Mouse (Mus musculus) cerebellum, adult 9-11 months (tissue): ENCODE data around the gene Kctd10.

Experiments used
- DNase-seq: peaks from one replicate; pipeline ENCODE4 v3.0.0; 2022

Gene Kctd10

DNA sequence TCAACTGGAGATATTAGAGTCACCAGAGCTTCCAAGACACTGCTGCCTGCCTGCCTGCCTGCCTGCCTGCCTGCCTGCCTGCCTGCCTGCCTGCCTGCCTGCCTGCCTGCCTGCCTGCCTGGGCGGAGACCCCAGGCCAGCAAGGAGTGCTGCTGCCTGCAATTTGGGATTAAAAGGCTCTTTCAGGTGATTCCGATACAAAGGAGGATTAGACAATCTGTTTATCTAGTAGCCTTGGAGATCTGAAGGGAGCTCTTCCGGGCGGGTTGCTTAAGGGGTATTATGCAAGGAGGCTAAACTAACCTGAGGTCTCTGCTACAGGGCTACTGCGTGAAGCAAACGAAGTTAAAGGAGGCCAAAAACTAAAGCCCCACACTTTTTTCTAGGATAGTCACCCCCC is 1.4 kb downstream of the Kctd10 start:
- no peak for DNase-seq

GRCm38 (mm10) chr5:114378177-114378920 is 2.0 kb downstream of the Kctd10 start:
- DNase-seq: no peak

DNA sequence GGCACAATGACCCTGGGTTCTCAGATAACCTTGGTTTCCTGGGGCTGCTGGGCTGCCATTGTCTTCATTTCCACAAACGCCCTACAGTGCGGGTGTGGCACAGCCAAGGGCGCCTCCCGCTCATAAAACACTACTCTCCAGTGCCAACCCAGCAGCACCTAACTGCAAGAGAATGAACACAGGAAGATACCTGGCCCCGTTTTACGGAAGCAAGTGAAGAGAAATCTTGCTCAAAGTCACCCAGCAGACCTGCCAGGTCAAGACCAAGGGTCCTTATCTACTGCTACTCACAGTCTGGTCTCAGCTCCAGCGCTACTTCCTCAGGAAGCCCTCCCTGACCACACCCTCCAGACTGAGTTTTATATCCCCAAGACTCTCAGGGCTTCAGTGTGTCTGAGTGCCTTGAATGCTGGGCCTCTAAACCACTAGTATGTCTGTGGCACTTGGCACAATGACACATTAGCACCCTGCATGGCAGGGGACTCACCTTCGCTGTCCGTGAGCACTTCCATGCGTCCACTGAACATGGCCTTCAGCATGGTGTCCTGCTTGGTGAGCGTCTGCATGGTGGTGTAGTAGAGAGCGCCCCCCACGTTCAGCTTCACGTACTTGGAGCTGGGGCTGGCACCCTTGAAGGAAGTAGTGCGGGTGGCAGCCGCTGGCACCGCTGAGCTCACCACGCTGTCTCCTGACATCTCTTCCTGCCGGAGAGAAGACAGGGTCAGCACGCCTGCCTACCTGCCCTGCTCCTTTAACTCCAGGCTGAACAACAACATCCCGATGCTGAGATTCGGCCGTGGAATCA is 5.7 kb downstream of the Kctd10 start:
- DNase-seq: no peak

- DNase-seq: no peak
Measured at GRCm38 (mm10) chr5:114373581-114373980, 6.7 kb downstream of the Kctd10 start.

DNA sequence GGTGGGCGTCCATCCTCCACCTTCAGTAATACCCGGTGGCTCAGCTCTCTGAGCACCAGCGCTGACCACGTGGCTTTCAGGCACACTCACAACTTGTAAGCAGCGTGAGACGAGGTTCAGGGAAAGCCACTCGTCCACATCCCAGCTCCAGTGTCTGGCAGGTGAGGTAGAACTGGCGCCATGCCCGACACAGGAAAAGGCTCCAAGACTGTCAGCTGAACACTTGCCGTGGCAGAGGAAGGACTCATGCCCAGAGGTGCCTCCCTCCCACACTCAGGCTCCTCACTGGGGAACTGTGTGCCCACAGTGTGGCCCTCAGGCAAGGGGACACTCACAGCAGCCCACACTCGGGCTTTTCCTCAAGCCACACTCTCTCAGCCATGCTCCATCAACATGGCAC is 7.1 kb downstream of the Kctd10 start:
- no peak for DNase-seq

- DNase-seq: no peak
Measured at GRCm38 (mm10) chr5:114372565-114372964, 7.7 kb downstream of the Kctd10 start.

- DNase-seq: no peak
Measured at GRCm38 (mm10) chr5:114371731-114372473, 8.4 kb downstream of the Kctd10 start.

- DNase-seq: no peak
Measured at GRCm38 (mm10) chr5:114371331-114371730, 9.0 kb downstream of the Kctd10 start.

- DNase-seq: no peak
Measured at GRCm38 (mm10) chr5:114370371-114370776, 9.9 kb downstream of the Kctd10 start.

DNA sequence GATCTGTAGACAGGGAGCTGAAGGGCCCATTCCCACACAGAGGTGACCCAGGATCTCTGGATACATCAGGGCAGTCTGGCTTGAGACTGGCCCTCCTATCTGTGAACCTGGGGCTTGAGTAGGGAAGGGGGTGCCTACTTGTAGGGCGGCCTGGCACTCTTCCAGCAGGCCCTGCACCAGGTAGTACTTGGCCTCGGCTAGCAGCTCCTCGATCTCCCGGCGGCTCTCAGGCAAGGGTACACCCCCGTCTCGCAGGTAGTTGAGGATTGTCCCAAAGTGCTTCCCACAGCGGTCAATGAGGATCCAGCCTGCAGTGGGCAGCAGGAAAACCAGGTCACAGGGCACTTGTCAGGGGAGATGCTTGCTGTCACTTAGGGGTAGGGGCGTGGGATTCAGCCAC is 10.4 kb downstream of the Kctd10 start:
- DNase-seq: no peak

DNA sequence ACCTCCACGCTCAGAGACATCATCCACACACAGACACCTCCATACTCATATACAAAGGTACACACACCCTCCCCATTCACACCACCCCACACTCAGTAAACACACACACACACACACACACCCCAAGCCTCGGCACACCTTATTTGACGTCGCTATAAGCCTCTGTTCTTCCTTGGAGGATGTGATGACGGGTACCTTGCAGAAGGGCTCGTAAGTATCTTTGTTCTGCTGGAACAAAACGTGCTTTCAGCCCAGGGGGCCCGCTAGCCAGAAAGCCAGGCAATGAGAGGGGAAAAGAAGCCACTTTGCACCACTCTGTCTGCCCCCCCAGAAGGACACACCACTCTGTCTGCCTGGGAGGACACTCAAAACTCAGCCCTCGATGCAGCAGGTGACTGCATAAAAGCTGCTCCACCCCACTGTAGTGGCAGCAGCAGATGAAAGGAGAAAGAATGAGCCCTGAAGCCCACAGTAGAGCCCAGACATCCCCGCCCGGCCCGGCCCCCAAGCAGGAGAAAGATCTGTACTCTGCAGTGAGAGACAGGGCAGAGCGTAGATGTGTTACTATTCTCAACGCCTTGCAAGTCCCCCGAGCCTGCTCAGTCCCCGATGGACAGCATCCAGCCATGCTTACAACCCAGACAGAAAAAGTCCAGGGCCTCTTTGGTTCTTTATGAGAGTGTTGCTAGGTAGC is 11.4 kb downstream of the Kctd10 start:
- DNase-seq: no peak

DNA sequence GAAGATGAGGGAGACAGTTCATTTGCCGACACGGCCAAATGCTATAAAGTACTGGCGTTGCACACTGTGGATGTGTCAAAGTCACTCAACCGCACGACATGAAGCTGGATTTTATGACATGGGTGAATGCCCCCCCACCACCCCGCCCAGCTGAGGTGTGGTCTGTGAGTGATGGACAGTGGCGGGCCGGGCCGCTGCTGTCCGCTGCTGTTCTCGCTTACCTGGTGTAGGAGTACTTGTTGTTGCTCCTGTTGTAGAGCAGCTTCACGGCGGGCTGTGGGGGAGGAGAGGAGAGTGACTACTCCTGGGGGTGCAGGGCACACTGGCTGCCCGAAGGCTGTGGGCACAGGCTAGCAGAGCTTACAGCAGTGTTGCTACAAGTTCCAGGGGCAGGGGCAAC is 12.2 kb downstream of the Kctd10 start:
- no peak for DNase-seq

GRCm38 (mm10) chr5:114365043-114365752 is 15.1 kb downstream of the Kctd10 start:
- DNase-seq: no peak

GRCm38 (mm10) chr5:114360968-114361367 is 19.3 kb downstream of the Kctd10 start:
- no peak for DNase-seq

GRCm38 (mm10) chr5:114359586-114359985 is 20.7 kb downstream of the Kctd10 start:
- DNase-seq: no peak

DNA sequence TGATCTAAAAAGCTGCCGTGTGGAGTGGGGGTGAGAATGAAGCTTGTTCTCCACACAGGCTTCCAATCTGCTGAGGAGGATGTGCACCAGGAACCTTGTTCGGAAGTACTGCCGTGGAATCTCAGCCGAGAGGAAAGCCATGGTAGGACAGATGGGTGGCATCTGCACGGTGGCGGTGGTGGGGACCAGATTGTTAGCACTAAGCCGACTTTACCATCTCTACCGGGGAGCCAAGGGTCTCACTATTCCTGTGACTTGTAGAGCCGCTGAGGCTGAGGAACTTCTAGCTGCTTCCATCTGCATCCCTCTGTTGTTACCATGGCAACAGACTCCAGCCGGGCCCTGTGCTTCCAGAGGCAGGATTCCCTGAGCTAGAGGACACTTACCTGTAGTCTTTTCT is 21.5 kb downstream of the Kctd10 start:
- no peak for DNase-seq

DNA sequence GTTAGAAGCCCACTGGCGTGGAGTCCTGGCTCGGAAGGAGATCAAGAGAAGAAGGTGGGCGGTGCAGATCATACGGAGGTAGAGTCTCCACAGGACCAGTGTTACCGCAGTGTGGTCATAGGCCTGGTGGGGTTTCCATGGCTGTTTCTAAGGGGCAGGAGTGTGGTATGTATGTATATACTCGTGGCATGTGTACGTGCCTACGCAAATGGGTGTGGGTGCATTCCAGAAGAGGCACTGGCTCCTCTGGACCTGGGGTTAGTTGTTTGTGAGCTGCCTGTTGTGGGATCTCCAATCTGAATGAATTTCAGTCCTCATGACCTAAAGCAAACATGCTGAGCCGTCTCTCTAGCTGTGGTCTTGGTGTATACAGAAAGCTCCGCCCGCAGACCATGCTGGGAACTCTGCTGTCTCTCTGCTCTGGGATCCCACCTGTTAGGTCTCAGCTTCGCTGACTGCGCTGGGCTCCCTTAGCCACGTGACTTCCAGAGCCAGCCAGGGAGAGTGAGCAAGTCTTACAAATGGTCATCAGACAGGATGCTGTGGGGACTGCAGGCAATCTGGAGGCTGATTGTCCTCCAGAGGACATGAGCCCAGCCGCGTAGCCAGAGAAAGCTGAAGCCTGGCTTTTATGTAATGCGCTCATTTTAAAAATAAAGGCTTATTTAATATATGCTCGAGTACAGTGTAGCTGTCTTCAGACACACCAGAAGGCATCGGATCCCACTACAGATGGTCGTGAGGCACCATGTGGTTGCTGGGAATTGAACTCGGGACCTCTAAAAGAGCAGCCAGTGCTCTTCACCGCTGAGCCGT is 23.2 kb downstream of the Kctd10 start:
- no peak for DNase-seq

DNA sequence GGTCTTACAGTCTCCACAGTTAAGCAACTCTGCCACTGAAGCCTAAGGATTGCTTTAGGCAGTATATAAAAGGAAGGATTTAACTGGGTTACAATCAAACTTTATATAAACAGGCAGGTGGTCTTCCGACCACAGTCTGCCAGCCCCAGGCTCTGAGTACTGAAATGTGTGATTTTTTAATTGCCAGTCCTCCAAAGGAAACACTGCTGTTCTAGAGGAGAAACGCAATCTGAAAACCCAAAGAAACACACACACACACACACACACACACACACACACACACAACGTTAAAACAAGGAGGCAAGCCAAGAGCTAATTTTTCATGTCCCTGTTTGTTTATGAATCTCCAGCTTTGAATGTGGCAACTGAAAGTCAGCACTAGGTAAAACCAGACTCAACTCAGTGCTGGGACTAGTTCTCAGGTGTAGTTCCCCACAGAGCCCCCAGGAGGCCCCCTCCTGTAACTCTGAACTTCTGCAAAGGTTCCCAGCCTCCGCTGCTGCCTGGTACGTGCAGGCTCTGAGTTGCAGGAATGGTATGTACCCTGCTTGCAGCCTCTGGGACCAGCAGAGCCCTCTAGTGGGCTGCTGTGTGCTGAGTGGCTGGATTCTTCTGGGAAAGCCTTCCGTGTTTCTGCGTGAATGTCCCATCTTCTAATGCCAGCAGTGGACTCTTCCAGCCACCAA is 23.9 kb downstream of the Kctd10 start:
- no peak for DNase-seq

- DNase-seq: no peak
Measured at GRCm38 (mm10) chr5:114351490-114351889, 28.8 kb downstream of the Kctd10 start.

DNA sequence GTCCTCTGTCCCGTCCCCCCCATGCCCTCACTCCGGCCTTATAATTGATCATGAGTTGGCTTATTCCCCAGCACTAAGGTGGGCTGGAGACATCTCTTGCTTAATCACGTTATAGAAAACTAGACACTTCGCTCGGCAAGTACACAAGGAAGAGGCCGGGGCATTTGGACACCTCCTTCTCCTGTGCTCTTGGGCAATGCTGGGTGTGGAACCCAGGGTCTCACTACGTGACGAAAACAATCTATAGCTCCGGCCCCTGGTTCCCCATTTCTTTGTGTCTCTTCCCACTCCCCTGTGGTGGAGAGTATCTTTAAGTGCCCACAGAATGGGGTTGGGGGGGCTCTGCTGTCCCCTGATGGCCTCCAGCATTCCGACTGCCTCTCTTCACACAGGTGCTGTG is 33.3 kb downstream of the Kctd10 start:
- DNase-seq: no peak

DNA sequence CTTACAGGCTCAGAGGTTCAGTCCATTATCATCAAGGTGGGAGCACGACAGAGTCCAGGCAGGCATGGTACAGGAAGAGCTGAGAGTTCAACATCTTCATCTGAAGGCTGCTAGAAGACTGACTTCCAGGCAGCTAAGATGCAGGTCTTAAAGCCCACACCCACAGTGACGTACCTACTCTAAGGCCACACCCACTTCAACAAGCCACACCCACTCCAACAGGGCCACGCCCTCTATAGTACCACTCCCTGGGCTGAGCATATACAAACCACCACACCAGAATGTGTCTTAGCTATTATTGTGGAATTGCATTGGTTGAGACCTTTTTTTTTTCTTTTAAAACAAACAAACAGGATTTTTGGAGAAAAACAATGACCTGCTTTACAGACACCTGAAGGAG is 34.8 kb downstream of the Kctd10 start:
- no peak for DNase-seq
